Mouse (Mus musculus) activated CD4-positive, CD25-positive, alpha-beta regulatory T cell (primary cell): ENCODE measurements around the gene Cyp4f40. TPM values are rescaled to one million over a fixed set of nuclear protein-coding genes. Genes with fewer than 3 reads are reported as not detected.

ENCODE experiments used
- polyA plus RNA-seq, 2 experiments: library from polyadenylated mRNA; unstranded; fragments of 100-300 nt; shearing (Covaris generic); gene quantifications; one replicate each; pipeline ENCODE4 v1.2.1; 2017

Gene Cyp4f40
- polyA plus RNA-seq: not detected

DNA sequence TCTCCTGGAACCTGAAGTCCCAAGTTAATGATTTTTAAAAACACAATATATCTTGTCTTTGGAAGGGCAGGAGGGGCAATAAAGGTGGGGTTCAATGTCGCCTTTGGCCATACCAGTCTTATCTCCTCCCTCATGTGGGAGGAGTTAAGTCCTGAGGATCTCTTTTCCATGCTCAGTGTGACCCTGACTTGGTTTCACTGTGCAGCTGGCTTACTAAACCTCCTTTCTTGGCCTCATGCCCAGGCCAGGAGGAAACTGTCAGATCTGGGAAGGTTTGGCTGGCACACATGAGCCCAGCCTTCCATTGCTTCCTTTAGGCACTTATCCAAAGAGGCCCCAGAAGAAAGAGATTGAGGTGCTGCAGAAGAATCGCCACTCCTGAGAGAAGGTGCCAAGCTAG is at the start of gene Cyp4f40:
Gene Cyp4f40 (plus strand): TSS at position 189 of the 400 bp plus-strand sequence.

DNA sequence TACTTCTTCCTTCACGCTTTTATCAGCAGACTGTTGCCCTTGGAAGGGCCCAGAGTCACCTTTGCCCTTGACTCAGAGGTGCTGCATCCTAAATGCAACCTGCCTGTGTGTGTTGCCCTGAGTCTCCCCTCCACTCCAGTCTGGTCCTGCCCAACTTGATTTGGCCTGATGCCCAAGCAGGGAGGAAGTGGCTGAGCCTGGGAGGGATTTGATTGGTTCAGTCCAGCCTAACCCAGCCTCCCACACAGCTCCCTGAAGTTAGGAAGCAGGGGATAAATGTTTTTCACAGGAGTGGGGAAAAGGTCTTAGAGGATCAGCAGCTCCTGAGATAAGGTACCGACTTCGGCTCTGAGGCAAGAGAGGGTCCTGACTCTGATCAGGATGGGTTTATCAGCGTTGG is 37.7 kb upstream of the Cyp4f40 start, which contains the start of gene Cyp4f37:
Gene Cyp4f37 (plus strand): TSS at position 292 of the 400 bp plus-strand sequence.

GRCm38 (mm10) chr17:32685048-32685750 is 26.5 kb downstream of the Cyp4f40 start, which contains the start of gene Cyp4f15:
TSS of gene Cyp4f15 (plus strand) at chr17:32685627.

Other genes with a start within 250 kb of the Cyp4f40 start
- 100 to 1,000 TPM in 1 of 2 experiments, 10 to 100 TPM in 1; 74.2 to 123 TPM for gene Pglyrp2, start 234.7 kb upstream of the Cyp4f40 start, polyA plus RNA-seq
- gene Cyp4f39, start 206.2 kb upstream of the Cyp4f40 start, polyA plus RNA-seq: 1 to 10 TPM; 1.3 to 2.5 TPM
- 1 to 10 TPM; 1.6 to 3.7 TPM for gene Cyp4f17, start 152.8 kb upstream of the Cyp4f40 start, polyA plus RNA-seq
- gene Cyp4f16, start 122.3 kb upstream of the Cyp4f40 start, polyA plus RNA-seq: 1 to 10 TPM; 2.3 to 3.5 TPM
- under 1 TPM in 1 of 2 experiments, not detected in 1; 0.32 TPM for gene Cyp4f37, start 37.6 kb upstream of the Cyp4f40 start, polyA plus RNA-seq
- gene Cyp4f15, start 26.7 kb downstream of the Cyp4f40 start, polyA plus RNA-seq: not detected
- gene Zfp871, start 129.4 kb downstream of the Cyp4f40 start, polyA plus RNA-seq: 10 to 100 TPM; 24.3 to 25.7 TPM
- gene Zfp811, start 151.0 kb downstream of the Cyp4f40 start, polyA plus RNA-seq: under 1 TPM; 0.36 to 0.75 TPM
- gene Zfp799, start 171.4 kb downstream of the Cyp4f40 start, polyA plus RNA-seq: 1 to 10 TPM; 7.2 to 9.9 TPM
- gene Zfp870, start 232.7 kb downstream of the Cyp4f40 start, polyA plus RNA-seq: 10 to 100 TPM in 1 of 2 experiments, 1 to 10 TPM in 1; 4.5 to 11.1 TPM